Mouse (Mus musculus) cortical plate, adult 2 months (tissue): ENCODE results near the gene Matn1.

Experiments
- CTCF ChIP-seq: fragments of 200-500 bp; IDR thresholded peaks from 2 replicates; pipeline ENCODE4 v1.5.1; 2011; ENCODE audit warnings: mild to moderate bottlenecking, control low read depth, low read length; ENCODE audit not compliant: insufficient read depth; ENCODE audit errors: extremely low read depth
- POLR2A ChIP-seq: fragments of 200-500 bp; IDR thresholded peaks from 2 replicates; pipeline ENCODE4 v1.6.1; 2011; ENCODE audit warnings: mild to moderate bottlenecking, low read length, control low read depth; ENCODE audit not compliant: insufficient read depth; ENCODE audit errors: extremely low read depth

- TF ChIP-seq CTCF = no peak
- TF ChIP-seq POLR2A = no peak
Measured at GRCm38 (mm10) chr4:130958812-130959211, 14.6 kb downstream of the Matn1 start.
